Mouse (Mus musculus) urinary bladder, postnatal 4 days (tissue): ENCODE results near the gene Ttc16.
A peak's percentile ranks its signal among the peaks of the same experiment; 100 is the strongest.

Experiments
- DNase-seq, 2 experiments: peaks; one replicate each; pipeline ENCODE4 v3.0.0; 2021 to 2022; ENCODE audit warnings: low spot score in 2 of 2

Ttc16 gene

GRCm38 (mm10) chr2:32714987-32715425, 60.4 kb downstream of the Ttc16 start:
- no peak for DNase-seq

DNA sequence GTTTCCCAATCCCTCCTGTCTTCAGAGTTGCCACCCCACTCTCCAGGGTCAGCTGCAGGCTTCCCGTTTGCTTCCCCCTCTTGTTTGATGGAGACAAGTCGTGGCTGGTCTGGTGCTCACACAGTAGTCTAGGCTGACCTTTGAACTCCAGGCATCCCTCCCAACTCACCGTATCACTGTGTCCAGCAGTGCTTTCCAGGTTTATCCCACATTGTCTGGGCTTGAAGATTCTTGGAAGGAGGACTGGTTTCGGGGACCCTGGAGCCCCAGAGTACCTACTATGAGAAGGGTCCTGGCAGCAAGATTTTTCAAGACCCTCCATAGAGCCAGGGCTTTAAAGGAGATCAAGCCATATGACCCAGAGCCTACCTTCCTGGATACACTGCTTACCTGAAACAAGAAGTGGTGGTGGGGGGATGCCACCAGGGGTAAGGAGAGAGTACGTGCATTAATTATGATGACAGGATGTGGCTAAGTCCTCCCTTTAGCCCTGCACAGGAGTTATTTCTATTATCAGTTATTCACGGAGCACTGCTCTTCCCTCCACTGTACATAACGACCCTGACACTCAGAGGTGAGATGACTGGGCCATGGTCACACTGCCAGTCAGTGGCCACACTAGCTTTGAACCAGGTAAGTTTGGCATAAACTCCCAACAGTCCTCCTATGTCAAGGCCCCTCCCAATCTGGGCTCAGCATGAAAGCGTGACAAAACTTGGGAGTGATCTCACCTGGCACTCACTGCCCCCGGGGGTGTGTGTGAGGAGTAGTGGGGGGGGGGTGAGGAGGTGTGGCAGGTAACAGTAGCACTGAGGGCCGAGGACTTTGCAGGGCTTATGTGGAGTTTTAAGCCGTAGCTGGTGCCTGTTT, 61.1 kb downstream of the Ttc16 start:
- DNase-seq, result no peak

DNA sequence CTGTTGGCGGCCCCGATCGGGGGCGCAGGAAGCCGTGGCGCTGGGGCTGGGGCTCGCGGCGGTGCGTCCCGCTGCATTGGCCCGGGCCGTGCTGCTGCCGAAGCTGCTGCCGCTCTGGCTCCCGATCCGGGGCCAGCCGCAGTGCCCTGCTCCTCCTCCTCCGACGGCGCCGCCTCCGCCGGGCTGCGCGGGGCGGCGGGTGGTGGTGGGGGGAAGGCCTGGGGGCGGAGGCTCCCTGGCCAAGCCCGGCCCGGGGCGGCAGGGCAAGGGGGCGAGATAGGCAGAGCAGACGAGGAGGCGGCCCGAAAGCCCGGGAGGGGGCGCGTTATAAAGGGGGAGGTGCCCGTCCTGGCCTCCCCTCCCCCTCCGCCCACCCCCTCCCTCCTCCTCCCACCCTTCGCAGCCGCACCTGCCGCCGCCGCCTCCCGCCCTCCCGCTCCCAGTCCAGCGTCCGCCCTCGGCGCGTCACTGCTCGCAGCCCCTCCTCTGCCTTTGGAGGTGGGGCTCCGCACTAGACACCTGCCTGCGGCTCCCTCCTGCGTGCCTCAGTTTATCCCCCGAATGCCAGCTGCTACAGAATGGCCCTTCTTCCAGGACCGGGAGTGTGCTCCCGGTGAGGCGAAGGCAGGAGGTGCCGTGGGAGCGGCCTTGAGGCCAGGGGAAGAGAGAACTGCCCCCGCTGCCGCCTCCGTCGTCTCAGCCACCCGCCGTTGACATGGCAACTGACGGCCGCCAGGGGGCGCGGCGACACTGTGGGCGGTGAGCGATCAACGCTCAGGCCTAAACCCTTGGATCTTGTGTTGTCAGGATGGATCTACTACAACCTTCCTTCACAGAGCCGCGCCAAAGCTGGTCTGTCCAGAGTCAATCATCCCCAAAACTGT, 62.3 kb downstream of the Ttc16 start, which contains the start of gene Cdk9:
Gene Cdk9 (minus strand): TSS at position 143 of the 884 bp plus-strand sequence.
- peak; percentile 92 to 93 for DNase-seq

GRCm38 (mm10) chr2:32712586-32712933, 62.9 kb downstream of the Ttc16 start:
- peak; percentile 95 for DNase-seq

DNA sequence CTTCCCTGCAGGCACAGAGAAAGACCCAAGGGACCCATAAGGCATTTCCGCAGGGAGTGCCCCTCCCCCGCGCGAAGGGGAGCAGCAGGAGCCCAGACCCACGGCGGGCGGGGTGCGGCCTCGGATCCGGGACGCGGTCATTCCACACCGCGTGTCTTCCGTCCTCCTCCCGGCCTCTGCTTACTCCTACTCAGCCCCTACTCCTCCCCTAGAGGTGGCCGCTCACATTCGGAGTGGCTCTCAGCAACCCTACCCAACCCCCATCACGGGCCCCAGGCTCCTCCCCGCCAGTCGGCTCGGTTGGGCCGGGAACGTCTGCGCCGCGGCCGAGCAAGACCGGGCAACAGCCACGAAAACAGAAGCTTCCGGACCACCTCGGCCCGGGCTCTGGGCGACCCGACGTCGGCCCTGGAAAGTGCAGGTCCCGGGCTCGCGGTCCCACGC, 63.3 kb downstream of the Ttc16 start:
- DNase-seq, result peak; percentile 74 to 77

- no peak for DNase-seq
Observed at GRCm38 (mm10) chr2:32711301-32712056, 64.0 kb downstream of the Ttc16 start.

DNA sequence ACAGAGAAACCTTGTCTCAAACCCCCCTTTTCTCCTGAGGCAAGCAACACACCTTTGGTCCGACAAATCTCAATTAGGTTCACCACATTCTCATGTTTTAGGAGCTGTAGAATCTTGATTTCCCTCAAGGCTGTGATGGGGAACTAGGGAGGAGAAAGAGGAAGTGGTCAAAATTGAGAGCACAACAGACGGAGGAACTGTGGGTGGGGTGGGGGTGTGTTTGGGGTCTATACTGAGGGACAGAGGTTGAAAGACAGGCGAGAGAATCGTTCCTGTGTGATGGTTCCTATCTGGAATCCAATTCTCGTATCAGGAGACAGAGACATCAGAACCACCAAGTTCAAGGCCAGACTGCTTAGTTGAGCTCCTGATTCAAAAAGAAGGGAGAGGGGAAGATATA, 65.0 kb downstream of the Ttc16 start:
- no peak for DNase-seq

GRCm38 (mm10) chr2:32709521-32710137, 65.8 kb downstream of the Ttc16 start:
- no peak for DNase-seq

- peak in 1 of 2 experiments; percentile 80 for DNase-seq
Observed at GRCm38 (mm10) chr2:32708643-32709042, 66.8 kb downstream of the Ttc16 start.
